Mouse (Mus musculus): ENCODE measurements at regions not wholly inside any gene's neighbourhood (a gene's known extent, or its start where the extent isn't known, plus 50 kb on each side); places are given as distances from the start of the nearest gene placed in this dataset.
"Not testable (repeated sequence)": the region's sequence is repeated elsewhere in the genome, so short reads cannot be mapped to it uniquely, and the experiment has no call there.

GRCm38 (mm10) chr1:102263126-102263860 lies 2490.7 kb downstream of the Cntnap5b start:
- not testable (repeated sequence) for H3K4me1 ChIP-seq (ENCODE audit: control insufficient read depth, insufficient read depth, low read length); H3K36me3 ChIP-seq (replicated peaks; ENCODE audit: control insufficient read depth, insufficient read depth, low read depth, low read length); H3K9ac ChIP-seq (replicated peaks; ENCODE audit: low read length); H3K27ac ChIP-seq (replicated peaks; ENCODE audit: low read depth, low read length); ATAC-seq (replicated peaks; ENCODE audit: insufficient number of reproducible peaks, low FRiP score, low TSS enrichment, low read depth); DNase-seq (ENCODE audit: low spot score); H3K9me3 ChIP-seq (replicated peaks; ENCODE audit: control insufficient read depth, low read length); H3K4me2 ChIP-seq (ENCODE audit: low read depth, low read length); H3K4me3 ChIP-seq (ENCODE audit: low read depth, low read length); H3K27me3 ChIP-seq (ENCODE audit: control insufficient read depth, insufficient read depth, low read length)
- WGBS, result 90% methylated on average over 5 of the region's 5 CpGs

GRCm38 (mm10) chr1:102264457-102264856 lies 2491.9 kb downstream of the Cntnap5b start:
- H3K9me3 ChIP-seq (replicated peaks; ENCODE audit: control insufficient read depth, low read length); DNase-seq (ENCODE audit: low spot score); H3K9ac ChIP-seq (replicated peaks; ENCODE audit: low read length); H3K4me2 ChIP-seq (ENCODE audit: low read depth, low read length); H3K27me3 ChIP-seq (ENCODE audit: control insufficient read depth, insufficient read depth, low read length); ATAC-seq (replicated peaks; ENCODE audit: insufficient number of reproducible peaks, low FRiP score, low TSS enrichment, low read depth); H3K36me3 ChIP-seq (replicated peaks; ENCODE audit: control insufficient read depth, insufficient read depth, low read depth, low read length); H3K4me1 ChIP-seq (ENCODE audit: control insufficient read depth, insufficient read depth, low read length); H3K27ac ChIP-seq (replicated peaks; ENCODE audit: low read depth, low read length); H3K4me3 ChIP-seq (ENCODE audit: low read depth, low read length): not testable (repeated sequence)
- WGBS, result 88% methylated on average over 4 of the region's 4 CpGs

- Histone ChIP-seq H3K27ac (replicated peaks; ENCODE audit: low read depth, low read length) (no peak overlapping the region), H3K36me3 (replicated peaks; ENCODE audit: control insufficient read depth, insufficient read depth, low read depth, low read length) (no peaks in the 10 kb centered on the region), H3K4me1 (ENCODE audit: control insufficient read depth, insufficient read depth, low read length) (no peaks in the 10 kb centered on the region), H3K27me3 (ENCODE audit: control insufficient read depth, insufficient read depth, low read length) (no peaks in the 10 kb centered on the region), H3K9me3 (replicated peaks; ENCODE audit: control insufficient read depth, low read length) (no peaks in the 10 kb centered on the region), H3K4me3 (ENCODE audit: low read depth, low read length) (no peak overlapping the region), H3K9ac (replicated peaks; ENCODE audit: low read length) (no peak overlapping the region), H3K4me2 (ENCODE audit: low read depth, low read length) (no peak overlapping the region)
- no peak for DNase-seq (ENCODE audit: low spot score)
- ATAC-seq (replicated peaks; ENCODE audit: insufficient number of reproducible peaks, low FRiP score, low TSS enrichment, low read depth), result no peak
These were observed 2493.9 kb upstream of the Cdh20 start for GRCm38 (mm10) chr1:102274456-102274855.

- no peak for DNase-seq (ENCODE audit: low spot score)
- Histone ChIP-seq H3K4me2 (ENCODE audit: low read depth, low read length) (no peak overlapping the region), H3K9ac (replicated peaks; ENCODE audit: low read length) (no peak overlapping the region), H3K4me1 (ENCODE audit: control insufficient read depth, insufficient read depth, low read length) (no peaks in the 10 kb centered on the region), H3K36me3 (replicated peaks; ENCODE audit: control insufficient read depth, insufficient read depth, low read depth, low read length) (no peaks in the 10 kb centered on the region), H3K27ac (replicated peaks; ENCODE audit: low read depth, low read length) (no peak overlapping the region), H3K27me3 (ENCODE audit: control insufficient read depth, insufficient read depth, low read length) (no peaks in the 10 kb centered on the region), H3K9me3 (replicated peaks; ENCODE audit: control insufficient read depth, low read length) (no peaks in the 10 kb centered on the region), H3K4me3 (ENCODE audit: low read depth, low read length) (no peak overlapping the region)
- ATAC-seq (replicated peaks; ENCODE audit: insufficient number of reproducible peaks, low FRiP score, low TSS enrichment, low read depth), result no peak
- 28% methylated on average over 1 of the region's 1 CpGs for WGBS
These were observed 2480.0 kb upstream of the Cdh20 start for GRCm38 (mm10) chr1:102288288-102288687.

GRCm38 (mm10) chr1:102303526-102303925 lies 2464.8 kb upstream of the Cdh20 start:
- Histone ChIP-seq H3K9ac (replicated peaks; ENCODE audit: low read length) (no peak overlapping the region), H3K9me3 (replicated peaks; ENCODE audit: control insufficient read depth, low read length) (no peaks in the 10 kb centered on the region), H3K4me1 (ENCODE audit: control insufficient read depth, insufficient read depth, low read length) (no peaks in the 10 kb centered on the region), H3K36me3 (replicated peaks; ENCODE audit: control insufficient read depth, insufficient read depth, low read depth, low read length) (no peaks in the 10 kb centered on the region), H3K4me2 (ENCODE audit: low read depth, low read length) (no peak overlapping the region), H3K27me3 (ENCODE audit: control insufficient read depth, insufficient read depth, low read length) (no peaks in the 10 kb centered on the region), H3K4me3 (ENCODE audit: low read depth, low read length) (no peak overlapping the region), H3K27ac (replicated peaks; ENCODE audit: low read depth, low read length) (no peak overlapping the region)
- 83% methylated on average over 1 of the region's 1 CpGs for WGBS
- DNase-seq (ENCODE audit: low spot score) (no peak), ATAC-seq (replicated peaks; ENCODE audit: insufficient number of reproducible peaks, low FRiP score, low TSS enrichment, low read depth) (no peak)

- Histone ChIP-seq H3K4me2 (ENCODE audit: low read depth, low read length) (no peak overlapping the region), H3K9ac (replicated peaks; ENCODE audit: low read length) (no peak overlapping the region), H3K27ac (replicated peaks; ENCODE audit: low read depth, low read length) (no peak overlapping the region), H3K27me3 (ENCODE audit: control insufficient read depth, insufficient read depth, low read length) (no peaks in the 10 kb centered on the region), H3K4me1 (ENCODE audit: control insufficient read depth, insufficient read depth, low read length) (no peaks in the 10 kb centered on the region), H3K36me3 (replicated peaks; ENCODE audit: control insufficient read depth, insufficient read depth, low read depth, low read length) (no peaks in the 10 kb centered on the region), H3K4me3 (ENCODE audit: low read depth, low read length) (no peak overlapping the region), H3K9me3 (replicated peaks; ENCODE audit: control insufficient read depth, low read length) (no peaks in the 10 kb centered on the region)
- no peak for DNase-seq (ENCODE audit: low spot score)
- WGBS, result 84% methylated on average over 1 of the region's 1 CpGs
- ATAC-seq (replicated peaks; ENCODE audit: insufficient number of reproducible peaks, low FRiP score, low TSS enrichment, low read depth), result no peak
These were observed 2415.2 kb upstream of the Cdh20 start for GRCm38 (mm10) chr1:102353136-102353535.

GRCm38 (mm10) chr1:102357911-102358310 lies 2410.4 kb upstream of the Cdh20 start:
- not testable (repeated sequence) for H3K27me3 ChIP-seq (ENCODE audit: control insufficient read depth, insufficient read depth, low read length); ATAC-seq (replicated peaks; ENCODE audit: insufficient number of reproducible peaks, low FRiP score, low TSS enrichment, low read depth); H3K4me1 ChIP-seq (ENCODE audit: control insufficient read depth, insufficient read depth, low read length); H3K9ac ChIP-seq (replicated peaks; ENCODE audit: low read length); H3K27ac ChIP-seq (replicated peaks; ENCODE audit: low read depth, low read length); DNase-seq (ENCODE audit: low spot score); H3K4me2 ChIP-seq (ENCODE audit: low read depth, low read length); H3K4me3 ChIP-seq (ENCODE audit: low read depth, low read length); H3K9me3 ChIP-seq (replicated peaks; ENCODE audit: control insufficient read depth, low read length); H3K36me3 ChIP-seq (replicated peaks; ENCODE audit: control insufficient read depth, insufficient read depth, low read depth, low read length)
- WGBS, result 94% methylated on average over 8 of the region's 8 CpGs

- Histone ChIP-seq H3K4me3 (ENCODE audit: low read depth, low read length) (no peak overlapping the region), H3K9me3 (replicated peaks; ENCODE audit: control insufficient read depth, low read length) (no peaks in the 10 kb centered on the region), H3K36me3 (replicated peaks; ENCODE audit: control insufficient read depth, insufficient read depth, low read depth, low read length) (no peaks in the 10 kb centered on the region), H3K27me3 (ENCODE audit: control insufficient read depth, insufficient read depth, low read length) (no peaks in the 10 kb centered on the region), H3K4me2 (ENCODE audit: low read depth, low read length) (no peak overlapping the region), H3K27ac (replicated peaks; ENCODE audit: low read depth, low read length) (no peak overlapping the region), H3K9ac (replicated peaks; ENCODE audit: low read length) (no peak overlapping the region), H3K4me1 (ENCODE audit: control insufficient read depth, insufficient read depth, low read length) (no peaks in the 10 kb centered on the region)
- 75% methylated on average over 1 of the region's 1 CpGs for WGBS
- peak; percentile 27 for DNase-seq (ENCODE audit: low spot score)
- ATAC-seq (replicated peaks; ENCODE audit: insufficient number of reproducible peaks, low FRiP score, low TSS enrichment, low read depth), result no peak
These were observed 2389.7 kb upstream of the Cdh20 start for GRCm38 (mm10) chr1:102378613-102379012.

Measured in embryonic facial prominence, embryonic 11.5 days (tissue).